Mouse (Mus musculus) embryonic facial prominence, embryonic 11.5 days (tissue): ENCODE results near the gene Tet2. TPM values are rescaled to one million over a fixed set of nuclear protein-coding genes. Genes with fewer than 3 reads are reported as not detected.
"Not testable (repeated sequence)": the region's sequence is repeated elsewhere in the genome, so short reads cannot be mapped to it uniquely, and the experiment has no call there.

ENCODE experiments used
- ATAC-seq: fragments of 200-750 bp; cut with Nextera tagmentation; replicated peaks from 2 replicates; pipeline ENCODE4 v1.8.0; 2017; ENCODE audit warnings: low read depth; ENCODE audit not compliant: insufficient number of reproducible peaks, low FRiP score, low TSS enrichment
- DNase-seq: peaks from one replicate; pipeline ENCODE4 v3.0.0-alpha.2; 2015; ENCODE audit warnings: low spot score
- H3K27ac ChIP-seq: fragments of 300-500 bp; sonication (generic); replicated peaks from 2 replicates; pipeline ENCODE4 v1.5.1; 2014; ENCODE audit warnings: mild to moderate bottlenecking, low read depth, low read length, control low read depth
- H3K27me3 ChIP-seq: fragments of 300-500 bp; sonication (generic); 2 replicates; pipeline ENCODE4 v1.6.1; 2014; ENCODE audit warnings: mild to moderate bottlenecking, low read length, moderate library complexity, mixed read lengths; ENCODE audit not compliant: control insufficient read depth, insufficient read depth
- H3K36me3 ChIP-seq: fragments of 300-500 bp; sonication (generic); replicated peaks from 2 replicates; pipeline ENCODE4 v1.6.1; 2014; ENCODE audit warnings: low read depth, mild to moderate bottlenecking, low read length, moderate library complexity, mixed read lengths; ENCODE audit not compliant: control insufficient read depth, insufficient read depth
- H3K4me1 ChIP-seq: fragments of 300-500 bp; sonication (generic); 2 replicates; pipeline ENCODE4 v1.6.1; 2014; ENCODE audit warnings: low read length, mixed read lengths; ENCODE audit not compliant: control insufficient read depth, insufficient read depth
- H3K4me2 ChIP-seq: fragments of 300-500 bp; sonication (generic); 2 replicates; pipeline ENCODE4 v1.6.1; 2014; ENCODE audit warnings: low read depth, mild to moderate bottlenecking, control low read depth, low read length, moderate library complexity
- H3K4me3 ChIP-seq: fragments of 300-500 bp; sonication (generic); 2 replicates; pipeline ENCODE4 v1.5.1; 2014; ENCODE audit warnings: low read depth, low read length, control low read depth
- H3K9ac ChIP-seq: fragments of 300-500 bp; sonication (generic); replicated peaks from 2 replicates; pipeline ENCODE4 v1.6.1; 2014; ENCODE audit warnings: mild to moderate bottlenecking, control low read depth, low read length
- H3K9me3 ChIP-seq: fragments of 300-500 bp; sonication (generic); replicated peaks from 2 replicates; pipeline ENCODE4 v1.6.1; 2016; ENCODE audit warnings: mild to moderate bottlenecking, low read length, inconsistent platforms, mixed read lengths; ENCODE audit not compliant: control insufficient read depth
- WGBS: fragments of 180-500 bp; shearing (Covaris S2); extraction: QIAGEN DNeasy Blood & Tissue Kit; methylation state at CpG from one replicate; pipeline ENCODE4 v1.1.7; 2014; 5-methylcytosine and 5-hydroxymethylcytosine counted together
- polyA plus RNA-seq: library from polyadenylated mRNA; unstranded; fragments of >200 nt; fragmentation: Nextera tagmentation; extraction: Ambion mirVana; gene quantifications from 2 replicates; pipeline ENCODE4 v1.2.1, GENCODE M21; 2014

Tet2 gene
- polyA plus RNA-seq, 1 experiment from 2014 or later: 11.6 TPM

DNA sequence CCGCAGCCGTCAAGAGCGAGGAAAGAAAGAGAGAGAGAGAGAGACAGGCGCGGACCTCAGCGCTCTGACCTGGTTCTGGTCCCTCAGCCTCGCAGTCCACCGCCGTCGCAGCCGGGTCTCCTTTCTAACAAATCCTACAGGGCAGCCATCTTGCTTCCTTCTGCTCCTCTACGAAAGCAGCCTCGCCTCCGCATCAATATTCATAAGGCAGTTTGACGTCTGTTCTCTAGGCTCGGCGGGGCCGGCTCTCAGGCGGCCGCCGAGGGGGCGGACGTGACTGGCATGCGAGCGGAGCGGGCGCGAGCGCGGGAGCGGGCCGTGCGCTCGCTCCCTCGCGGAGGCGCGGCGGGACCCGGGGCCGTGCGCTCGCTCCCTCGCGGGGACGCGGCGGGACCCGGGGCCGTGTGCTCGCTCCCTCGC is 798 bp downstream of the Tet2 start:
- H3K4me3 ChIP-seq: peak overlapping the region; percentile 73
- peak overlapping the region; percentile 88 for H3K9ac ChIP-seq
- DNase-seq: peak; percentile 94
- no peaks in the 10 kb centered on the region for H3K27me3 ChIP-seq
- H3K27ac ChIP-seq: peak overlapping the region; percentile 76
- no peaks in the 10 kb centered on the region for H3K9me3 ChIP-seq
- peak overlapping the region; percentile 69 for H3K4me2 ChIP-seq
- H3K36me3 ChIP-seq: no peaks in the 10 kb centered on the region
- ATAC-seq: peak; percentile 95
- 0% methylated on average over 43 of the region's 52 CpGs for WGBS
- no peaks in the 10 kb centered on the region for H3K4me1 ChIP-seq

DNA sequence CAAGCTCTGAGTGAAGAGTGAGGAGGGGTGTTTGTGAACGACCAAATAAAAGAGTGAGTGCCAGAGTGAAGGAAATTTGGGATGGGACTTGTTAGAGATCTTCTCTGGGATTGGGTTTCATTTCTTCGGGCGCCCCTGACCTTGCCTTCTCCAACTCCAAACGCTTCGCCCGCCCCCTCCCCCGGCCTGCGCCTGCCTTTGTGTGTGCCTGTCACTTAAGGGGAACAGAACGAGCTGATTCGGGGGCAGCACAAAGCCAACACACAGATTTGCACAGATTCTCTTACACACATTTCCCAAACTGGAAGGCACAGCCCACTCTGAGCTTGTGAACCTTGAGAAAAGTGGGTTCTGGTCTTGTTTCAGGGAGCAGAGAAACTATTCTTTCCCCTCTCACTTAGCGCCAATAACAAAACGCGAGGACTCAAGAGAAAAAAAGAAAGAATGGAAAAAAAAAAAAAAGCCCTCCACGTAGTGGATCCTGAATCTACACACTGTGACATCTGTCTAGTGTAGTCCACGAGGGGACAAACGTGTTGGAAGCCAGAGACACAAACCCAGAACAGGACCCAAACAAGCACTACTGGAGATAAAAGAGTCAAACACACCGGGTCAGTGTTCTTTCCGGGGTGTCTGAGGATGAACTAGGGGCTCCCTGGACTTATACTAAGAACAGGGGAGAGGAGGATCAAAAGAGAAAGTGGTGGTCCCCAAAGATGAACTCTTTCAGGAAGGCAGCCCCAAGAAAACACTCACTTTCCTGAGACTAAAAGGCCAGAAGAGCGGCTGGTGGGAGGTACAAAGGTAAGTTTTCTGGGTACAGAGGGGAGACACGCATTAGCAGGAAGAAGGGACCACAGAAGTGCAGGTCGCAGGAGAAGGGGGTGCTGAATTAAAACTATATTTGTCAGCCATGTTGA is 1.6 kb downstream of the Tet2 start:
- DNase-seq (peak; percentile 79), ATAC-seq (no peak; the same call in 1 of the 2 replicates)
- Histone ChIP-seq H3K4me1 (no peaks in the 10 kb centered on the region), H3K9me3 (no peaks in the 10 kb centered on the region), H3K4me2 (peak overlapping the region; percentile 55), H3K9ac (peak overlapping the region; percentile 88), H3K27ac (peak overlapping the region; percentile 76), H3K27me3 (no peaks in the 10 kb centered on the region), H3K4me3 (peak overlapping the region; percentile 73), H3K36me3 (no peaks in the 10 kb centered on the region)
- under 1% methylated on average over 21 of the region's 21 CpGs for WGBS

DNA sequence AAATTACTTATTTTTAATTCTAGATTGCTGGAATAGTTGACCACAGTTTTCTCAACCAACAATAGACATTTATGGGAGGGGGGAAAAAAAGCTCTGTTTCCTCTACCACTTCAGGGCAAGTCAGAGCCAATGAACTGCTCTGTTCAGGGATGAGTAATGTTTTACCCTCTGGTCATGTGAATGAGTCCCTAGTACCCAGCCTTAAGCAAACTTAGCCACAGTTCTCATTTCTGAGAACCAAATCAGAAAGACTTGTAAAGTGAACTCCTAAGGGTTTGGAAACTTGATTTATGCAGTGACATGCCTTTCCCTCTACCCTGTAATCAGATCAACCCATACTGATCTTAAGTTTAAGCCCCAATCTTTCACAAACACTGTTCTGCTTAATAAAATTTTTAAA is 2.9 kb downstream of the Tet2 start:
- no peak overlapping the region for H3K27ac ChIP-seq
- no peak overlapping the region for H3K4me3 ChIP-seq
- no peaks in the 10 kb centered on the region for H3K9me3 ChIP-seq
- H3K36me3 ChIP-seq: no peaks in the 10 kb centered on the region
- no peaks in the 10 kb centered on the region for H3K27me3 ChIP-seq
- DNase-seq (no peak), ATAC-seq (no peak)
- H3K4me2 ChIP-seq: no peak overlapping the region
- H3K9ac ChIP-seq: no peak overlapping the region
- H3K4me1 ChIP-seq: no peaks in the 10 kb centered on the region

DNA sequence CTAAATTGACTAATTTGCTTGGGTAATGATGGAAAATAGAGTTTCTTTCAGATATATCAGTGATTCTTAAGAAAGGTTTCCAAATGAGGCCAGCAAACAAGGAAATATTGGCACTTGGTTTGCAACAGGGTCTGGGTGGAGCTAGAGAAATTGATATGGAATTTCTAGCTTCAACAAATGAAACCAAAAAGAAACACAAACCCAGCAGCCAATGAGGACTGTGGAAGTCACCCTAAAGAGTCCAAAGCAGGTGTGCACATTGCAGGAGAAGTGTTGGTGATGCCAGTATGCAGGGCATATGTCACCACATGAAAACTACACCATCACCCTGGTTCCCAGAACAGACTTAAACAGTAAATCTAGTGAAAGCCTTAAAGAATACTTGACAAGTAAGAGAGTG is 3.9 kb downstream of the Tet2 start:
- Histone ChIP-seq H3K4me1 (no peaks in the 10 kb centered on the region), H3K9ac (no peak overlapping the region), H3K4me3 (no peak overlapping the region), H3K36me3 (no peaks in the 10 kb centered on the region), H3K4me2 (no peak overlapping the region), H3K9me3 (no peaks in the 10 kb centered on the region), H3K27me3 (no peaks in the 10 kb centered on the region), H3K27ac (no peak overlapping the region)
- no peak for DNase-seq
- no peak for ATAC-seq

DNA sequence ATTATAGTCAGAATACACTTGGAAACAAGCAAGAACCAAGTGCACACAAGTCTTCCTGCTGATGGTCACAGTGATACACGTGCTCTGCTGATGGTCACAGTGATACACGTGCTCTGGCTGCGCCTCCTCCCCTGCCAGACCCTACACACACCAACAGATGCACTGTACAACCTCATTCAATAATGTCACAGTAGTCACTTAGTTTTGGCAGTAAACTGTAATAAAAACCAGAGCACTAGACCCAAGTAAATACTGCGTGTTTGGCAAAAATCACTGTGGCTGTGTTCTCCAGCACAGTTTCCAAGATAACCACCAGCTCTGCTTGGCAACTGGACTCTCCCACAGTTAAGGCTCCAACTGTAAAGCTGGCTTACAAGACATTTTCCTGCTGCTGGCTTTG is 4.9 kb downstream of the Tet2 start:
- 77% methylated on average over 4 of the region's 4 CpGs for WGBS
- H3K4me2 ChIP-seq: no peak overlapping the region

DNA sequence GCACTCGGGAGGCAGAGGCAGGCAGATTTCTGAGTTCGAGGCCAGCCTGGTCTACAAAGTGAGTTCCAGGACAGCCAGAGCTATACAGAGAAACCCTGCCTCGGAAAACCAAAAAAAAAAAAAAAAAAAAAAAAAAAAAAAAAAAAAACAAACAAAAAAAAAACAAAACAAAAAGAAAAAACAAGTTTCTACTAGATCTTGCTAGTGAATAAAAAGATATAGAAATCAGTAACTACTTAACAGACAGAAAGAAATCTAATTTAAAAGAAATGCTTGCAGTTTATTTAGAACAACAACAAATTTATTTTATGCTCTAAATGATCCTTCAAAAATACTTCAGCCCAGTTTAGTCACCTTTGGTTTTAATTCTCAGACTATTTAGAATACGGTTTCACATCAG is 6.4 kb downstream of the Tet2 start:
- ATAC-seq, H3K4me1 ChIP-seq: not testable (repeated sequence)

More for the DNA sequence above, 4.9 kb downstream of the Tet2 start:
- H3K36me3 ChIP-seq: no peaks in the 10 kb centered on the region
- no peak for DNase-seq
- H3K27me3 ChIP-seq: no peaks in the 10 kb centered on the region
- H3K9ac ChIP-seq: no peak overlapping the region
- no peak overlapping the region for H3K27ac ChIP-seq
- H3K9me3 ChIP-seq: no peaks in the 10 kb centered on the region
- H3K4me1 ChIP-seq: no peaks in the 10 kb centered on the region
- no peak for ATAC-seq
- no peak overlapping the region for H3K4me3 ChIP-seq

DNA sequence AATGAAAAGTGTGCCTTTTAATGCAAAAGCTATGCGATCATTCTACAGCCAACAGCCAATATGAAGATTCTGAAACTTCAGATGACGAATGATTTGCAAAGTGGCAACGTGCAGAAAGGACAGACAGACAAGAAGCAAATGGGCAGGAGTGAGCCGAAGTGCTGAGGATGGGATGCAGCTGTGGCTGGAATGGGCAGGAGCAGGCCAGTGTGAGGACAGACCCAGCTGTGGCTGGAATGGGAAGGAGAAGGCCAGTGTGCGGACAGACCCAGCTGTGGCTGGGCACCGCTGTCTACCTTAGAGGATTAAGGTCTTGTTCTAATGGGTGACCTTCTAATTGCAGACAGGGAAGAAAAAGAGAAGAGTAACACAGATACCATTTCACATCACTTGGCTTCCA is 9.3 kb downstream of the Tet2 start:
- no peak for ATAC-seq
- Histone ChIP-seq H3K27me3 (no peaks in the 10 kb centered on the region), H3K36me3 (no peaks in the 10 kb centered on the region), H3K4me2 (no peak overlapping the region), H3K9ac (no peak overlapping the region), H3K27ac (no peak overlapping the region), H3K9me3 (no peaks in the 10 kb centered on the region), H3K4me3 (no peak overlapping the region), H3K4me1 (no peaks in the 10 kb centered on the region)
- DNase-seq: no peak
- WGBS: 80% methylated on average over 6 of the region's 6 CpGs

More for the DNA sequence above, 6.4 kb downstream of the Tet2 start:
- not testable (repeated sequence) for H3K9ac ChIP-seq, H3K36me3 ChIP-seq, H3K27me3 ChIP-seq, H3K4me3 ChIP-seq, H3K27ac ChIP-seq, H3K9me3 ChIP-seq, DNase-seq, H3K4me2 ChIP-seq
- 94% methylated on average over 3 of the region's 4 CpGs for WGBS

DNA sequence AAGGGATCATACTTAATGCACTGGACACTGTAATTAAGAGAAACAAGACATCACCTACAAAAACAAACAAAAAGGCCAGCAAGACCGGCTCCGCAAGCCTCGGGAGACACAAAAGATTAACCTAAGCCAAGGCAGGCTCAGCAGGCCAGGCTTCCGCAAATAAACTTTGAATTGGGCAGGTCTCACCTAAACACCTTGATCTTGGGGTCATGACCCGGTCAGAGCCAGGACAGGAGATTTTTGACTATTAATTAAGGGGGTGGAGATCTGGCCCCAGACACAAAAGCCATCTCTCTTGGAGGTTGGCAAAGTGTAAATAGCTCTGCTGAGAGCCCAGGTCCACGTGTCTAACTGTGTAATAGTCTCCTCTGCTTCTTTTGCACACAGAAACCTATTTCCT is 10.9 kb downstream of the Tet2 start:
- ATAC-seq (no peak), DNase-seq (peak; percentile 11)
- Histone ChIP-seq H3K9ac (no peak overlapping the region), H3K4me1 (no peaks in the 10 kb centered on the region), H3K9me3 (no peaks in the 10 kb centered on the region), H3K27me3 (no peaks in the 10 kb centered on the region), H3K4me3 (no peak overlapping the region), H3K27ac (no peak overlapping the region), H3K4me2 (no peak overlapping the region), H3K36me3 (no peaks in the 10 kb centered on the region)
- 21% methylated on average over 6 of the region's 6 CpGs for WGBS
